Mouse (Mus musculus) CD4-positive naive resting alpha-beta T cell, adult 76 days (primary cell): ENCODE results near the gene Socs1. TPM values are rescaled to one million over a fixed set of nuclear protein-coding genes. Genes with fewer than 3 reads are reported as not detected.

Experiments used
- total RNA-seq: library from RNA; stranded (reverse); gene quantifications from one replicate; pipeline ENCODE4 v1.2.4, GENCODE M21; 2023

Socs1 gene
- 18.6 TPM for total RNA-seq

DNA sequence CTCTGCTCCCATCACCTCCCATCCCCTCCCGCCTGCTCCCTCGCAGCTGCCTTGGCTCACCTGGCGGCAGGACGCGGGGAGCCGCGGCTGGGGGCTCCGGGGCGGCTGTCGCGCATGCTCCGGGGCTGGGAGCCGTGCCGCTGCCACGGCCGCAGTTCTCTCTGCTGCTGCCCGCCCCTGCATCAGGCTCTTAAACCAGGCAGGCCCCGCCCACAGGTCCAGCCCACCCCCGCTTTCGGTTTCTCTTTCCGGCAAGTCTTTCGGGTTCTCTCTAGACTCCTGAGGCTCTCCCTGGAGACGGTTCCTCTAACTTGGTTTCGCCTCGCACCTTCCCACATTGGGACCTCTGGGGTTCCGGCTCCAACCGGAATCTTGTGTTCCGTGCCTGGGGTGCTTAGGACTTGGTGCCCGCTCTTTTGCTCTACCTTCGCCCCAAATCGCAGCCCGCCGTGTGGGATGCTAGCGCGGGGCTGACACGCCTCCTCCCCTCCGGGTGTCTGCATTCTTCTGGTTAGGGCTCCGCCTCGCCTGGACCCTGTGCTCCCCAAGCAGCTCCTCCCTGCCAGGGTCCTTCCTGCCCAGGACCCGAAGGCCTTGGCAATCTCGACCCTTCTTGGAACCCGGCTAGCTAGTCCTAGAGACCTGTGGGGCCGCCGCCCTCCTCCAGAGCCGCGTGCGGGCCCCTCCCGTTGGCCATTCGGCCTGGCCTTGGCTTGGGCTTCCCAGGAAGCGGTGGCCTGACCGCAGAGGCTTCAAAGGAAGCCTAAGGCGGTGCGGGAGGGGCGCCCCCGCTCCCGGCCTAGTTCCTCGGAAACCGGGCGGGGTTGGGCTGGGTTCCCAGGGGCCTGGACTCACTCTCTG lies at the start of gene Socs1:
Gene Socs1, minus strand, starts transcription at position 166 of the 861 bp plus-strand sequence.

DNA sequence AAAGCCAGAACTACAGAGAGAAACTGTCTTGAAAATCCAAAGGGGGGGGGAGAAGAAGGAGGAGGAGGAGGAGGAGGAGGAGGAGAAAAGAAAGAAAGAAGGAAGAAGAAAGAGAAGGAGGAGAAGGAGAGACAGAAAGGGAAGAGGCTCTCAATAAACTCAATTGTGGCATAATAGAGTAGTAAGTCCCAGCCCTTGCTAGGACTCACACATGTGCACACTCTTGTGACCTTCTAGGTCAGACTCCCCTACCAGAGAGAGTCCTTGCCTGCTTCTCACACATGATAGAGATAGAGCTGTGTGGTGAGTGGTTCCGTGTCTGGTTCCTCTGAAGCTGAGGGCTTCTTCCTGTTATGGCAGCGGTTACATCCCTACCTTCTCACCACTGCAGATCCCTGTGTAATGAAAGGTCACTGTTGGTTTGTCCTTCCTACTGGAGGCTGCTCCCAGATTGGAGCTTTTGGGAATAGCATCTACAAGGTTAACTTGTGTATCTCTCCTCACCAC lies 27.6 kb upstream of the Socs1 start, which contains the start of gene Gm11172:
Gene Gm11172, plus strand, starts transcription at position 51 of the 507 bp plus-strand sequence.

DNA sequence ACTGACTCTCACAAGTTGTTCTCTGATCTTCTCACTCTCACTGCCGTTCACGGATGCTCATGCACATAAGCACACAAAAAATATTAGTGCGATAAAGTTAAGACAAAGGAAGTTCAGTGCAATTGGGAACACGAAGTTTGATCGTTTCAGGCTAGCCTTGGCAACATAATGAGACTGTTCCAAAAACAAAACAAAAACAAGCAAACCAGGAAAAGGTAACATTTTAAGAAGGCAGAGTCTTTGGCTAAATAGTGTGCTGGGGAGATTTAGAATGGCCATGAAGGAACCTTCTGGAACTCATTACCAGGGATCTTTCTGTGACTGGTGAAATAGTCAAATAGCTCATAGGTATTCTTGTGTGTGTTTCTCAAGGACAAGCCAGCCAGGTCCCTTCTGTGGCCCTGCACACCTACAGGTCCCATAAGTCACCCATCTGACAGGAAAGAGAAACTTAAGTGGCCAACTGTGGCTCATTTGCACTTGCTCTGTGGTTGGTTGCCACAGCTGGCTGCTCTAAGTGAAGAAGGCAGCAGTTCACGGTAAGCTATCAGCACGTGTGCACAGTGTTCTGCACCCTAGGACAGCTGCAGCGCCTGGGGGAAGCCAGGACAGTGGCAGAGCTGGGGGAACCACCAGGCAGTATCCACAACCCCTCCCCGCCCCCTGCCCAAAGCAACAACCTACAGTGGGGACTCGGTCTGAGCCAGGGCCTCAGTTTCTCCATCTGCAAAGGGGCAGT lies 20.6 kb upstream of the Socs1 start, which contains the start of gene Prm1:
Gene Prm1, minus strand, starts transcription at position 51 of the 739 bp plus-strand sequence.

DNA sequence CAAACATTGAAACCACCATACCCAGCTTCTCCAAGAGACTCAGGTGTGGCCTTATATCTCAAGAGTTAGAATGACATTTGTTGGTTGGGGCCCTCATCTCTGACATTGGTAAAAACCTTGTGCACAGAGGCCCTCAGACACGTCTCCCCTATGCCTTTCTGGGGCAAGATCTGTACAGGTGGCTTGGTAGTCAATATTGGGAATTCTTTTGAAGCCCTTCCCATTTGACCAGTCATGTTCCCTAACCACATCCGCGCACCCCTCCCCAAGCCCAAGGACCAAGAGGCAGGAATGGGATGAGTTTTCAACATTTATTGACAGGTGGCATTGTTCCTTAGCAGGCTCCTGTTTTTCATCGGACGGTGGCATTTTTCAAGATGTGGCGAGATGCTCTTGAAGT lies 10.7 kb upstream of the Socs1 start, which contains the start of gene Prm2:
Gene Prm2, minus strand, starts transcription at position 101 of the 400 bp plus-strand sequence.

DNA sequence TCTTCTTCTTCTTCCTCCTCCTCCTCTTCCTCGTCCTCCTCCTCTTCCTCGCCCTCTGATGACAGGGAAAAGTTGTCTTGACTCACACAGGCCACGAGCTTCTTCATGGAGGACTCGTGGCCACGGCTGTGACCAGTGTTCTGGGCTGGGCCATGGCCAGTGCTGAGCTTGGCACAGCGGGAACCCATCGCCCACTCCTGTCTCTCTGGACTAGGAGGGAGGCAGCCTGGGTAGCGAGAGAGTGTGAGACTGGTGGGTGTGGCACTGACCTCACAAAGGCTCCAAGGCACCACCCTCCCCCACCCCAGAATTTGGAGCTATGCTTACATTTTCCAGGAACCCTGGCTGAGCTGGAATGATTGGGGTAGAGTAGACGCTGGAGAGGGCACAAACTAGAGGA lies 5.4 kb upstream of the Socs1 start, which contains the start of gene Prm3:
Gene Prm3, minus strand, starts transcription at position 213 of the 400 bp plus-strand sequence.

DNA sequence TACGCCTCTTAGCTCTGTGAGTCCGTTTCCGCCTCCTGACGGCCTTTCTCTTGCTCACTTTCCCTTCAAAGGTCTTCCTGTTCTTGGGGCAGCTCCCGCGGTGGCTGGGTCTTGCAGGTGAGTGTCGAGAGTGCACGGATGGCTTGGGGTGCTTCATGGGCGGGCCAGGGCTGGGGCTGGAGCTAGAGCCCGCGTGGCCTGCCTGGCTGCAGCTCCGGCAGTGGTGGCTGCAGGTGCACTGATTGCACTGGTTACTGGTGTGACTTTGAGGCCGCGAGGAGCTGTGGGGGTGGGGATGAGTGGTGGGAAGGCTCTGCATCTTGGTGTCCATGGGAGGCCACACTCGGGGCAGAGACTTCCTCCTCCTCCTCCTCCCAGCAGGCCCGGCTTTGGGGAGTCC lies 2.9 kb upstream of the Socs1 start, which contains the start of gene Tnp2:
Gene Tnp2, minus strand, starts transcription at position 390 of the 400 bp plus-strand sequence.

Other genes starting within 250 kb of the Socs1 start
- 16.1 TPM for gene Dexi, start 242.5 kb downstream of the Socs1 start, total RNA-seq
- 35.9 TPM for gene Clec16a, start 240.2 kb downstream of the Socs1 start, total RNA-seq
- not detected for gene Tnp2, start 3.1 kb upstream of the Socs1 start, total RNA-seq
- not detected for gene Prm3, start 5.4 kb upstream of the Socs1 start, total RNA-seq
- not detected for gene Prm2, start 10.6 kb upstream of the Socs1 start, total RNA-seq
- gene Prm1, start 20.3 kb upstream of the Socs1 start, total RNA-seq, result not detected
- gene Gm11172, start 27.4 kb upstream of the Socs1 start, total RNA-seq, result not detected
- gene Rmi2, start 49.5 kb upstream of the Socs1 start, total RNA-seq, result 3.5 TPM